Mouse (Mus musculus) layer of hippocampus, postnatal 36 days (tissue): ENCODE data around the gene Efr3b. TPM values are rescaled to one million over a fixed set of nuclear protein-coding genes. Genes with fewer than 3 reads are reported as not detected.
A peak's percentile ranks its signal among the peaks of the same experiment; 100 is the strongest.

ENCODE experiments used
- DNase-seq, 2 experiments: peaks; one replicate each; pipeline ENCODE4 v3.0.0; 2022
- total RNA-seq, 2 experiments: library from RNA; stranded (reverse); gene quantifications; 2 replicates each; pipeline ENCODE4 v1.2.3; 2021

Efr3b gene
- 10 to 100 TPM; 89.9 to 91.7 TPM for total RNA-seq

- peak; percentile 85 for DNase-seq
Observed at GRCm38 (mm10) chr12:4038061-4039041, at the start of gene Efr3b. Gene Efr3b (minus strand): TSS chr12:4038915.

DNA sequence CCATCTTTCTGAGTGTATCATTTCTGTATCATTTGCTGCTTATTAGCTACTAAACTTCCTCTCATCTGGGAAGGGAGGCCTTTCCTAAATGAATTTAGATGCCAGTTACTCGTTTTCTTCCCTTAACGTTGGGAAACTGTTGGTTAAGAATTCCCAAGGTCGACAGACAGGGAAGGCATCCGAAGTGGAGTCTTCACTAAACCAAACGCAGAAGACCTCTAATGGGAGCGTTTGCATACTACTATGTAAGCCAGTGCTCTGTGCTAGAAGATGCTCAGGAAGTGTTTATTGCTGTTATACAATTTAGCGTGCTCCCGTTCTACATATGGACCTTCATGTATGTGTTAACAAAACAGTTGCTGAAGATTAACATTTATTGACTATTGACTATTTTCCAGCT is 44.7 kb upstream of the Efr3b start:
- DNase-seq, result no peak

- DNase-seq, result peak; percentile 95 to 96
Observed at GRCm38 (mm10) chr12:4082132-4083001, 43.7 kb upstream of the Efr3b start, which contains the start of gene Dnajc27. Gene Dnajc27 (plus strand): TSS chr12:4082583.

GRCm38 (mm10) chr12:4080311-4080710 is 41.6 kb upstream of the Efr3b start:
- DNase-seq, result peak; percentile 77 to 82

GRCm38 (mm10) chr12:4078069-4078468 is 39.4 kb upstream of the Efr3b start:
- DNase-seq, result no peak

GRCm38 (mm10) chr12:4076383-4076782 is 37.7 kb upstream of the Efr3b start:
- no peak for DNase-seq

DNA sequence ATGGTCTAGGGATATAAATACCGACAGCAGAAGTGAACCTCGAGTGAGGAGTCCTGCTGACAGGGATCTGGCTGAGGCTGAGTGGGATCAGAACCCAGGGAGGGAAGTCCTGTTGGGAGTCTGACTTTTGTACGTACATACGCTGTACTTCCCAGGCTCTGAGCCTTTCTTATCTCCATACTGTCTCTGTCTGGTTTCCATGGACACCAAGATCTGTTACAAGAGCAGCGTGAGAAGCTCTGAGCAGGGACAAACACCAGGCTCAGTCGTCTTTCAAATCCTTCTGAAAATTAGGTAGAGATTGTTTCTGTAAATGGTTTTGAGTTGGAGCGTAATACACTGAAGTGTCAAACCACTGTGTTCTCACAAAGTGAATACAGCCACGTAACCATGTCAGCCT is 36.7 kb upstream of the Efr3b start:
- DNase-seq, result no peak

DNA sequence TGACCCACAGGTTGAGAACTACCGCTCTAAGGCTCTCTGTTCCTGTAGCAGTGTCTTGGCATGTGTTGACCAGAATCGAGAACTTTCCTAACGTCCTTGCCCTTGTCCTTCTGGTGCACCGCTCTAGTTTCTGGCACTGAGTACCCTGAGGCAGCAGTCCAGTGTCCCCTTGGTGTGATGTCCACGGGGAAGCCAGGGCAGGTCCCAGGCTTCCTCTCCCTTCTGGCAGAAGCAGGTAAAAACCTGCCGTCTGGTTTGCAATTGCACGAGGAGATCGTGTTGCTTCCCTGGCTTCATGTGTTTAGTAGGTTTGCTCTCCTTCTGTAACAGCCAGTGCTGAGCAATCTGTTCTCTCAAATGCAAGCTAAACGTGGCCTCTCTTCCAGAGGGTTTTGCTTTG is 33.0 kb upstream of the Efr3b start:
- DNase-seq, result no peak

- no peak for DNase-seq
Observed at GRCm38 (mm10) chr12:4068551-4068950, 29.8 kb upstream of the Efr3b start.

GRCm38 (mm10) chr12:4066681-4067459 is 28.2 kb upstream of the Efr3b start:
- DNase-seq, result no peak

GRCm38 (mm10) chr12:4065944-4066343 is 27.2 kb upstream of the Efr3b start:
- DNase-seq, result no peak

GRCm38 (mm10) chr12:4065498-4065897 is 26.8 kb upstream of the Efr3b start:
- DNase-seq, result no peak

- DNase-seq, result no peak
Observed at GRCm38 (mm10) chr12:4059683-4060082, 21.0 kb upstream of the Efr3b start.

DNA sequence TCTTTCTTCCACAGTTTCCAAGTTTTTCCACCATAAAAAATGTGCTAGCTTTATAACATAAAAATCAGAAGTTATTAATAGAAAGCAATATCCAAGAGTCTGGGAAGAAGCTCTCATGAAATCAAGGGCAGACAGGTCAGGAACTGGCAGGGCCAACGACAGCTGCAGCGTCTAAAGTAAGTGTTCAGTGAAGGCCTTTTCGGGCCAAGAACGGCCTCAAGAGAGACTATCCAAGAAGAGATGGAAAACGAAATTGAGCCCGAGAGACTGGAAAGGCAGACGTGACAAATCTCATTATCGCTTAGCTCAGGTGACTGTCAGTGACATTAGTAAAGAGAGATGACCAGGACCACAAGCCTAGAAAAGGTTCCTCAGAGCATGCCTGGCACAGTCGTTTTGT is 19.6 kb upstream of the Efr3b start:
- DNase-seq, result no peak

DNA sequence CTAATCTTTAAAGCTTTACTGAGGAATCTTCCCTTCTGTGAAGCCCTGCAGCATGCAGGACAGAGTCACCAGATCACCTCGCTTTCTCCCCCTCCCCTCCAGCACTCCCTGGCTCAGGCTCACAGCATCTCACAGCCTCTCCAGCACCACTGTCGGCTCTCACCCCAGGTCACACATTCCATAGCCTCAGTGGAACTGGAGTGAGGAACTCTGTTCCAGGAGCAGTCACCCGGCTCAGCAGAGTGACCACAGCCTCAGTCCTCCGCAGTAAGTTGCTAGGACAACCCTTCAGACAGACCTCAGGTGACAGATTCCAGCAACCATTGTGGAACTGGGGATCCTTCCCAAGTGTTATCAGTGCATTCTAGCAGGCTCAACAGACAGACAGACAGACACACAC is 16.1 kb upstream of the Efr3b start:
- no peak for DNase-seq

- DNase-seq, result no peak
Observed at GRCm38 (mm10) chr12:4053643-4054042, 14.9 kb upstream of the Efr3b start.

DNA sequence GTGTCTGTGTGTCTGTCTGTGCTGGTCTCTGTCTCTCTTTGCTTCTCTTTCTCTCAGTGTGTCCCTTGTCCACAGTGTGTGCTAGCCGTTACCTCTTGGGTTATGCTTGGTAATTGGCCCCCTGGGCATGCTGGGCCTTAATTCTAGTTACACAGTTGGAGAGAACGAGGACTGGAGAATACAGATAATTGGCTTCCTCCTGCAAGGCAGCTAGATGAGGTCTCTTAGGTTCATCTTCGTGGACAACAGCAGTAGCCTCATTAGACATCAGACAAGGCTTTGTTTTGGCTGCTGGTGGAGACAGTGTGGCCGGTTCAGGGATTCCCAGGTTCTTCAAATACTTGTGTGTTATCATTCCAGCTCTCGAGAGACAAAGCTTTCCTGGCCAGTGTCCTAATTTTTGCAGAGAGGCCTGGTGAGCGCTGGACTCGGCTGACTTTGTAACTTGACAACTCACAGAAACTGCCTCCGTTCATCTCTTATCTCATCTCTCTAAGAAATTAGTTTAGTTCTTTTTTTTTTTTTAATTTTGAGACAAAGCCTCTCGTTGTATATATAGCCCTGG is 12.2 kb upstream of the Efr3b start:
- no peak for DNase-seq

- DNase-seq, result no peak
Observed at GRCm38 (mm10) chr12:4048031-4048430, 9.3 kb upstream of the Efr3b start.

DNA sequence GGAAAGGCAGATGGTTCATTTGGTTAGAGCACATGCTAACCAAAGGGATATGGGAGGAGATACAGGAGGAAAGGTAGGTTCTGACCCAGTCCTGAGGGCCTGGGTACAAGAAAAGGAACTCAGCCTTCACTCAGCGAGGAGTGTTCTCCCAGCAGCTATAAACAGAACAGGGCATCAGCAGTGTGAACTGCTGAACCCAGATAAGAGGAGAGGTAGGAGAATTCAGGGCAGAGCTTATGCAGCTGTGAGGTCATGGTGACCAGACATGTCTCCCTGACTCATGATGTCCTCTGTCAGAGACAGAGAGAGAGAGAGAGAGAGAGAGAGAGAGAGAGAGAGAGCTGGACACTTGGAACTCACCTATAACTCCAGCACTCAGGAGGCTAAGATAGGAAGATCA is 7.3 kb upstream of the Efr3b start:
- DNase-seq, result no peak

DNA sequence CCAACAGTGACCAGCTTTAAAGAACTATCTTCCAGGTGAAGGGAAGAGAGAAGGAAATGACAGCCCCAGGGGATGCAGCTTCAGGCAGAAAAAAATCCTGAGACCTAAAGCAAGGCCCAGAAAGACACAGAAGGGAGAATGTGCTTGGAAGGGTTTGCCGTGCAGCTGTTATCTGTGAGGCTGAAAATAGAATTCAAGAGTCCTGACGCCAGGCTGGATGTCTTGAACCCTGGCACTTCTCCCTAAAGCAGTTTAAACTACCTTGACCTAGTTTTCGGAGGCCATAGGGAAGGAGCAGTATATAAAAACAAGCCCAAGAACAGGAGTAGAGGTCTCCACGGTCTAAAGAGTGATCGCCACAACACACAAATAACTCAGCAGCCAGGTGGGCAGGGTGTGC is 3.7 kb upstream of the Efr3b start:
- DNase-seq, result no peak

DNA sequence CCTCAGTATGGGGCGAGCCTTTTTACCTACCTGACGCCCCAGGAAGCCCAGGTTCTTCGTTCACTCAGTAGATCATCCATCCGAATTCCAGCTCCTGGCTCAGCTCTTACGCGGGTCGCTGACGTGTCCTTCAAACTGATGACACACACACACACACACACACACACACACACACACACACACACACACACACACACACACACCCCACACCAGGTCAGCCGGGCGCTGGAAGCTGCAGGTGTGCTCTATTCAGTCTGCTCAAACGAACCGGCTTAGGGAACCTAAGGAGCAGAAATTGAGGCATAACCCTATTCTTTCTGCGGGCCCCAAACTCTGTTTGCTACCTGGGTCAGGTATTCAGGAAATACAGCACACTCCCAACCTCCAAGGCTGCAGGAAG is 331 bp upstream of the Efr3b start:
- DNase-seq, result no peak

DNA sequence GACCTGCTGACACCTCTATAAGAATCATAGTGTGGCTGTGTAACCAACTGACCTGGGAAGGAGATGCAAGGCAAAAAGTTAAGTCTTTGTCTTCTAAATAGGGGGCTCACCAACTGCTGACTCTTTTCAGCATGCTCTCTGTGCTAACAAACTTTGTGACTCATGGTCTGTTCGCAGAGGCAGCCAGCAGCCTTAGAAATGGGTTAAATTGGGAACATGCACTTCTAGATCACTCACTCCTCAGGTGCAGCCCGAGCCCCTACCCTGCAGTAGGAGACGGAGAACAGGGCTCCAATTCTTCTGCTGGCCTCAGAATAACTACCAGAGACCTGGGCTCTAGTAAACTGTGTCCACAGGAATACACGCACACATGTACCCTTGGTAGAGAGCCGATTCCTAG is 1.2 kb downstream of the Efr3b start:
- no peak for DNase-seq
